Mouse (Mus musculus) layer of hippocampus, adult 9-10 months (tissue): ENCODE results near the gene Ascc2.
A peak's percentile ranks its signal among the peaks of the same experiment; 100 is the strongest.
"Not testable (repeated sequence)": the region's sequence is repeated elsewhere in the genome, so short reads cannot be mapped to it uniquely, and the experiment has no call there.

ENCODE experiments used
- DNase-seq: peaks from one replicate; pipeline ENCODE4 v3.0.0; 2022; ENCODE audit warnings: low spot score

The Ascc2 gene

GRCm38 (mm10) chr11:4684186-4684585 lies 46.6 kb downstream of the Ascc2 start:
- DNase-seq = no peak

DNA sequence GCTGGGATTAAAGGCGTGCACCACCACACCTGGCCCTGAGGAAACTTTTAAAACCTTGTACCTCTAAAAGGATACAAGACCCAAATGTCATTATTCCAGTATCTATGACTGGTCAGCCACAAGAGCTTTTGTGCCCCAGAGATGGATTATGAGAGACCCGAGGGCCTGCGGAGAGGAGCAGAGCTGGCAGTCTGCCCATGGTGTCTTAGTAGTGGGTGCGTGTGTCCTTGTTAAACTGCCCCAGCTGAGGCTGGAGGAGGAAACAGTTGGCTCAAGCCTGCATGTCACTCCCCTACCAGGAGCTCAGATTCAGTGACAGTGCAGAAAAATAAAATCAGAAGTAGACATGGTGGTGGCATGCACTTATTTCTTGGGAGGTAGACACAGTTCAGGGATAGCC lies 47.5 kb downstream of the Ascc2 start:
- no peak for DNase-seq

DNA sequence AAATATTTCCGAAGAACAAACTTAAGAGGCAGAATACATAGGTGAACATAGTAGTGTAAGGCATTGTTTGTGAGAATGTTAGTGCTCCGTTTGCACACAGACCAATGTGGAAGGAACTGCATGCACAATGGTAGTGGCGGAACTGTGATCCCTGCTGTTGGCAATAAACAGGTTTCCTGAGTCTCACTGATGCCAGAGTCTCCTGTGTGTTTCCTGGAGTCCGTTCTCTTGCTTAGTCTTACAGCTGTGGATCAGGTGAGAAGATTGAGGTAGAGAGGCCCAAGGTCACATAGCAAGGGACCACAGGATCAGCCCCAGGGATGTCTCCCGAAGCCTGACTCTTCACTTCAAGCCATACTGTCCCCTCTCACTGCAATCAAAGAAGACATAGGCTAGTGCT lies 48.0 kb downstream of the Ascc2 start:
- no peak for DNase-seq

DNA sequence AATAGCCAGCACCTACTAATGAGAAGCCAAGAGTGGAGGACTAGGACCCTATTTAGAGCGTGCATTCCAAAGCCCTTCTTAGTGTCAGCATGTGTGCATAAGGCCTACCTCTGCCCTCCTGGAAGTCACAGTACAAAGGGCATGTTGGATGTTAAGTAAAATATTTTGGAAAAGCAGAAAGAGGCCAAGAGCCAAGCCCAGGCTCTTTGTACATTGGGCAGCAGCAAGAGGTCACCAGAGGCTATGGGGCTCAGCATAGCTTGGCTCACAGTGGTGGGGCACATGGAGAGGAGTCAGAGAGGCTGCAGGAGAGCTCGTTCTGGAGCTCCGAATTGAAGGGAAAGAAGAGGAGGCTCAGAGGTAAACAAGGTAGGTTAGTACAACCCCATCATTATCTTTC lies 49.5 kb downstream of the Ascc2 start:
- no peak for DNase-seq

- DNase-seq = no peak
Observed at GRCm38 (mm10) chr11:4687874-4688273, 50.3 kb downstream of the Ascc2 start.

- no peak for DNase-seq
Observed at GRCm38 (mm10) chr11:4688632-4689380, 51.3 kb downstream of the Ascc2 start.

DNA sequence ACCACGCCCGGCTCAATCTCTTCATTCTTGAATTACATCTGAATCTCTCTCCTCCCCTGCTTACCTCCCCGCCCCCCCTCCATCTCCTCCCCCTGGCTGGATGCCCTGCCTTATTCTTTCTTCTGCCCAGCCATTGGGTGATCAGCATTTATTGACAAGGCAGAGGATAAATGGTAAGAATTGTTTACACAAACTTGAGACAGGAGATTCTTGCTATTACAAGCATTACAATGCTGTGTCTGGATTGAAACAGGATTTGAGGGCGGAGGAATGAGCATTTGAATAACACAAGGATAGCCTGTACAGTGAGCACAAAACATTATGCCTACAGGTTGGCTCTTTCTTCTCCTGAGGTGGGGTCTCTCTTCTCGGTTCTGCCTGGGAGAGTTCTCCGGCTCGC lies 52.8 kb downstream of the Ascc2 start:
- no peak for DNase-seq

GRCm38 (mm10) chr11:4691213-4691612 lies 53.7 kb downstream of the Ascc2 start:
- no peak for DNase-seq

DNA sequence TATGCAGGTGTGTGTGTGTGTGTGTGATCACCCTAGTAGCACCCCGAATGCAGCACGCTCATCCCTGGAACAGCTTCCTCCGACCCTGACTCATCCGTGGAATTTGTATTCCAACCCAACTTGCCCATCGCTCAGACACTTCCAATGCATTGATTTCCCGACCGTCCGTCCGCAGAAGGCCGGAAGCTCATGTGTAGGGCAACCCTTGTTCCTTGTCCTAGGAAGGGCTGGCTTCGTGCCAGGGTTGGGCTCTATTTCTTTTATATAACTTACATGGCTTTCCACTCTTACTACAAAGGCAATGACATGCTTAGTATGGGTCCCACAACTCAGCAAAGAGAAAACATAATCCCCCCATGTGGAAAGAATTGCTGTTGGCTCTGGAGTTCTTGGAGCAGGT lies 54.6 kb downstream of the Ascc2 start:
- DNase-seq = no peak

- peak; percentile 64 for DNase-seq
Observed at GRCm38 (mm10) chr11:4697043-4697983, 59.8 kb downstream of the Ascc2 start.

DNA sequence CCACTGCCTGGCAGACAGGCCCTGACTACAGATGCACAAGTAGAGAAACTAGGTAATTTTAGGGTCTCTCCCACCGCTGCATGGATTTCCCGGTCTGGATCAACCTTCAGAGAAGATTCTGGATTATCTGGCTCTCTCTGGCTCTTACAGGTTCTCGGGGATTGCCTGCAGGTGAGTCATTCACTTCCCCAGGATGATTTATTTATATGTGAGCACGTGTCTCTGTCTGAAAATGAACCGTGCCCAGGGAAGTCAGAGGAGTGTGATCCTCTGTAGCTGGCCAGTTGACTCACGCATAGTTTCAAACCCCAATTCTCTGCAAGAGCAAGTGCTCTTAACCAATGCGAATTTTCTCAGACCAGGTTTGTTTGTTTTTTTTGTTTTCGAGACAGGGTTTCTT lies 63.2 kb downstream of the Ascc2 start:
- no peak for DNase-seq

DNA sequence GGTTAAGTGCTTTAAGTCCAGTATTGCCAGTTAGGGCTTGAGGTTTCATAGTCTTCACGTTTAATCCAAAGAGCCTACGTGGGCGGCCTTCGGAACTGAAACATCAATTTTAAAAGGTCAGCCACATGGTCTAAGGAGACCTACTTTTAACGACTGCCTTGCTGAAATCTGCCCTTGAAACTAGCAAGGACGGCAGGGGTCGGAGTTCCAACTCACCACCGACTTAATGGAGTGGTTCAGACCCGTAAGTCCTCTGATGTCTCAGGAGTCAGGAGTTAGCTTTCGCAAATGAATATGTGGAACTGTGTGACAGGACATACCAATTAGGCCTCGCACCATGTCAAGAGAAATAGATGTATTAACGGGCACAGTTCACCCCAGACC lies 66.1 kb downstream of the Ascc2 start:
- no peak for DNase-seq

- DNase-seq = peak; percentile 97
Observed at GRCm38 (mm10) chr11:4704072-4704964, 66.8 kb downstream of the Ascc2 start, which contains the start of the genes Uqcr10 and Zmat5. TSS of gene Uqcr10 (minus strand) at chr11:4704342. TSS of gene Zmat5 (plus strand) at chr11:4704678.

DNA sequence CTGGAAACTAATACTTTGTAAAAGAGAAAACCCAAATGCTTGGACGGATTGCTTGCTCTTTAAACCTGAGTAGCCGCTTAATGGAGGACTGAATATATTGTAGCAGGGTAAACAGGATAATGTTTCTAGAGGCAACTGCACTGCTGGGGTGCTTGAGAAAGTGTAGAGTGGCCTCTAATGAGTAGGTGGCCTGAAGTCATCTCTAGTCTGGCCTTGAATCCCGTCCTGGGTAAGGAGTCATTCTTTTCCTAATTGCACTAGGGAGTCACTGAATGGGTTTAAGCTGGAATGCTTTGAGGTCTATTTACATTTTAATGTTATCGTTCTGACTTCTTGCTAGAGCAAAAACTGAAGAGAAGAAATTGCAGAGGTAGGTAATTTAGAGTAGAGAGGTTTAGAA lies 67.6 kb downstream of the Ascc2 start:
- DNase-seq = no peak

DNA sequence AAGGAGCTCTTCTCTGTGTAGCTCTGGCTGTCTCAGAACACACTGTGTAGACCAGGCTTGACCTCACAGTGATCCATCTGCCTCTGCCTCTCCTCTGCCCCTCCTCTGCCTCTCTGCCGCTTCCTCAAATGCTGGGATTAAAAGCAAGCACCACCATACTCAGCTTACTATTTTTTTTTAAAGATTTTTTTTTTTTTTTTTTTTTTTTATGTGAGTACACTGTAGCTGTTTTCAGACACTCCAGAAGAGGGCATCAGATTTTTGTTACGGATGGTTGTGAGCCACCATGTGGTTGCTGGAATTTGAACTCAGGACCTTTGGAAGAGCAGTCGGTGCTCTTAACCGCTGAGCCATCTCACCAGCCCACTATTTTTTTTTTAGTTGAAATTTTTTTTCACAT lies 72.6 kb downstream of the Ascc2 start:
- DNase-seq = not testable (repeated sequence)

GRCm38 (mm10) chr11:4712822-4713221 lies 75.3 kb downstream of the Ascc2 start:
- no peak for DNase-seq

DNA sequence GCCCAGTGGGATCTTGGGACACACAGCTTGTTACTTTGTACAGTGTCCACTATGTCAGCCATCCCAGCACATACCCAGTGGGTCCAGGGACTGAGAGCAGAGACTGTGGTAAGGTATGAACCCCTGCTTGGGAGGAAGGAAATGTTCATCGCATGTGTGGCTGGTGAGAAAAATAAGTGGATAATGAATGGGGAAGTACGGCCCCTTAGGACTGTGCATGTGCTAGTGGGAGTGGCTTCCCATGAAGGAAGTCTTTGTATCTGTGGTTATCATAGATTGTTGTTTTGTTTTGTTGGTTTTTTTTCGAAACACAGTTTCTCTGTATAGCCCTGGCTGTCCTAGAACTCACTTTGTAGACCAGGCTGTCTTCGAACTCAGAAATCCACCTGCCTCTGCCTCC lies 77.2 kb downstream of the Ascc2 start:
- no peak for DNase-seq

DNA sequence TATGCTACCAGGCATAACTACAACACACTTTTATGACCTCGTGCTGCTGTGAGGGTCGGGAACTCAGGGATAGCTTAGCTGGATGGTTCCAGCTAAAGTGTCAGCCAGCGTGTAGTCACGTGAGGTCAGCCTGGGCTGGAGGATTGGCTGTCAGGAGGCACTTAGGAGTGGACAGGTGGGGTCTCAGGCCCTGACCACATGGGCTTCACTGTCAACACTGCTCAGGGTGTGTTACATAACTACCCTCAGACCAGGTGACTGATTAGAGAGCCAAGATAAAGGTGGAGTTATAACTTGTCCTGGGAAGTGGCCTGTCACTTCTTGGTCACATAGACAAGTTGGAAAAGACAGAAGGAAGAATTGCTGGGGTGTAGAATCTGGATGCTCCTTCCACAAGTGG lies 78.0 kb downstream of the Ascc2 start:
- DNase-seq = no peak

- no peak for DNase-seq
Observed at GRCm38 (mm10) chr11:4716530-4717236, 79.1 kb downstream of the Ascc2 start.

DNA sequence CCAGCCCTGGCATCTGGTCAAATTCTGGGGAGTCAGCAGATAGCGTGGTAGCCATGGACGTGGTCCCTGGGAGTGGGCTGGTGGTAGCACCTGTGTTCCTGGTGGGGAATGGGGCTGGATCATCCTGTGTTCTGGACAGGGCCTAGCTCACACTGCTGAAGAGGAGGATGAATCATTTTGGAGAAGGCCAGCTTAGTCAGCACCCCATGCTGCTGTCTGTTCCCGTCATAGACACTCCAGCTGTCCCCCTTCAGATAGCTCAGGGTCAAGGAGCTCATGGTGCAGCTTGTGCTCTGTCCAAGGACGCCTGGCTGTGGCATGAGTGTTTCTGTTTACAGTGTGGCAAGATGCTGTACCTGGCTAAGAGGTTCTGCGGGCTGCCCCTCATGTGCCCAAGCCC lies 81.0 kb downstream of the Ascc2 start:
- no peak for DNase-seq

DNA sequence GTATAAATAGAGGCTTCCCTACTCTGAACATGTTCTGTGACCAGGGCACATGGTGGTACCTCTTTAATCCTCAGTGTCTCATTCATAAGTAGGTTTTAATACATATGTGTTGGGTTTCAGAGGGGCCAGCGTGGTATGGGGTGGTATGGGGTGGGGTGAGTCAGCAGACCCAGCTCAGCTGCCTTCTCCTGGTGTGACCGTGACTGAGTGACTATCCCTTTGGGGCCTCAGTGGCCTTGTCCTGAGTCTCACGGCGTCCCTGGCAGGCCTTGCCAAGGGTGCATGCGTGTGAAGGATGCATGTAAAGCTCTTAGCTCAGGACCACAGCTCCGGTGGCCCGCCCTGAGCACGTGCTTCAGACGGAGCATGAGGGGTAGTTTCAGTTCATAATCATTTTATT lies 82.4 kb downstream of the Ascc2 start:
- DNase-seq = no peak

DNA sequence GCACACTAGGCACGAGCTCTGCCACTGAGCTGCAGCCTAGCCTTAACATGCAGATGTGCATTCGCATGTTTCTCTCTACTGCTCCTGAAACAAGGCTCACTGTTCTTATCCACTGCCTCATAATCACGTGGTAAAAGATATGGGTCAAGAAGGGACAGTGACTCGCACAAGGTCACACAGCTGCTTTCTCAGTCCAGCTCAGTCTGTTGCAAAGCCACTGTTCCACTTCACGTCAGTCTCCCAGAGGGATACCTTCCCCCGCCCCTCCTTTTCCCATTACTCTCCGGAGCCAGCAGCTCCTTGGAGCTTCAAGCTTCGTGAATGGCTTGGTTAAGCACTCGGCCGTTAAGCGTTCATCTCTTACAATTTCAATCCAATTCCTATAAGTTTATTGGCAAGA lies 82.8 kb downstream of the Ascc2 start:
- DNase-seq = no peak
